Mouse (Mus musculus) stomach, embryonic 16.5 days (tissue): ENCODE measurements at regions not wholly inside any gene's neighbourhood (a gene's known extent, or its start where the extent isn't known, plus 50 kb on each side); places are given as distances from the start of the nearest gene placed in this dataset.

Experiments used
- ATAC-seq: fragments of 200-750 bp; cut with Nextera tagmentation; 2 replicates; pipeline ENCODE4 v1.8.0; 2017; ENCODE audit warnings: moderate number of reproducible peaks, moderate TSS enrichment; ENCODE audit not compliant: insufficient read depth, low FRiP score
- H3K27ac ChIP-seq: fragments of 300-500 bp; sonication (generic); 2 replicates; pipeline ENCODE4 v1.5.1; 2014; ENCODE audit warnings: low read length
- H3K27me3 ChIP-seq: fragments of 300-500 bp; sonication (generic); 2 replicates; pipeline ENCODE4 v1.6.1; 2014; ENCODE audit warnings: low read length, control low read depth, mixed read lengths; ENCODE audit not compliant: control insufficient read depth, insufficient read depth
- H3K36me3 ChIP-seq: fragments of 300-500 bp; sonication (generic); 2 replicates; pipeline ENCODE4 v1.6.1; 2014; ENCODE audit warnings: low read length; ENCODE audit not compliant: control insufficient read depth, insufficient read depth
- H3K4me1 ChIP-seq: fragments of 300-500 bp; sonication (generic); 2 replicates; pipeline ENCODE4 v1.6.1; 2014; ENCODE audit warnings: low read length, control low read depth, mixed read lengths; ENCODE audit not compliant: control insufficient read depth, insufficient read depth
- H3K4me2 ChIP-seq: fragments of 300-500 bp; sonication (generic); 2 replicates; pipeline ENCODE4 v1.6.1; 2014; ENCODE audit warnings: low read depth, low read length, mixed read lengths
- H3K4me3 ChIP-seq: fragments of 300-500 bp; sonication (generic); replicated peaks from 2 replicates; pipeline ENCODE4 v1.5.1; 2014; ENCODE audit warnings: mild to moderate bottlenecking, low read length
- H3K9ac ChIP-seq: fragments of 300-500 bp; sonication (generic); 2 replicates; pipeline ENCODE4 v1.6.1; 2014; ENCODE audit warnings: low read length
- H3K9me3 ChIP-seq: fragments of 300-500 bp; sonication (generic); replicated peaks from 2 replicates; pipeline ENCODE4 v1.6.1; 2016; ENCODE audit warnings: low read length, control low read depth; ENCODE audit not compliant: control insufficient read depth
- WGBS: fragments of 180-500 bp; shearing (Covaris S2); extraction: QIAGEN DNeasy Blood & Tissue Kit; methylation state at CpG from one replicate; pipeline ENCODE4 v1.1.7; 2014; 5-methylcytosine and 5-hydroxymethylcytosine counted together

DNA sequence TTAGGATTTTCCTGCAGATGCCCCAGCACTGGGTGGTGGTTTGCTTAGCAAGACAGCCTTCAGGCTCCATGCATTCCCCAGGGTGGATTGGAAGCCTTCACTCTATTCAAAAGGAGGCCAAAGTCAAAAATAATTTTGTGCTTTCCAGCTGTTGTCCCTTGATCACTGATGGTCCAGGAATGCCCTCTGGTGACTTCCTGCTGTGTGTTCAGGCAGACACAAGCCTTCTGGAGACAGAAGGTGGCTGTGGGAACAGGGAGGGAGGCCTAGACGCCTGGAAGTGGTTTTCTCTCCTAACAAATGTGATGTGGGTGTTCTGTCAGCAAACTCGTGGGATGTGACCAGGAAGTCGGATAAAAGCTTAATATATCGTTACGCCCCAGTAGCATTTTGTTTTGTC is 81.3 kb downstream of the Atp6ap1l start:
- Histone ChIP-seq H3K4me3 (no peak overlapping the region), H3K4me1 (no peaks in the 10 kb centered on the region), H3K4me2 (no peak overlapping the region), H3K36me3 (no peaks in the 10 kb centered on the region), H3K9ac (no peak overlapping the region), H3K9me3 (no peaks in the 10 kb centered on the region), H3K27ac (no peak overlapping the region), H3K27me3 (no peaks in the 10 kb centered on the region)
- 67% methylated on average over 5 of the region's 5 CpGs for WGBS
- no peak for ATAC-seq

DNA sequence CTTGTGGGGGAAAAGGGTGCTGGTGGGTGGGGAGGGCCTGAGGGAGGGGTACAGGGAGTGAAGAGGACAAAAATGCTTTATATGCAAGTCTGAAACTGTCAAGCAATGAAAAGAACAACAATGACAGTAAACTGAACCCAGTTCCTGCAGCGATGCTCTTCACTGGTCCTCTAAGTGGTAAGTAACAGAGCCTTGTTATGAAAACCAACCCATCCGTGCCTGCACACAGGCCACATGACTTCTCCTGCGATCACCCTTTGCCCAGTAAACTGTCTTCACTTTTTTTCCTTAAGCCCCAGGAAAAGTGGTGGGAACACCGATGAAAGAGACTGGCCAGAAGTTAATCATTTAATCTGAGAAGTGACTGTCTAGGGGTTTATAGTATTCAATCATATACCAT is 83.3 kb downstream of the Atp6ap1l start:
- Histone ChIP-seq H3K27me3 (no peaks in the 10 kb centered on the region), H3K36me3 (no peaks in the 10 kb centered on the region), H3K4me3 (no peak overlapping the region), H3K9ac (no peak overlapping the region), H3K4me1 (no peaks in the 10 kb centered on the region), H3K9me3 (no peaks in the 10 kb centered on the region), H3K27ac (no peak overlapping the region), H3K4me2 (no peak overlapping the region)
- WGBS: 72% methylated on average over 4 of the region's 4 CpGs
- no peak for ATAC-seq

DNA sequence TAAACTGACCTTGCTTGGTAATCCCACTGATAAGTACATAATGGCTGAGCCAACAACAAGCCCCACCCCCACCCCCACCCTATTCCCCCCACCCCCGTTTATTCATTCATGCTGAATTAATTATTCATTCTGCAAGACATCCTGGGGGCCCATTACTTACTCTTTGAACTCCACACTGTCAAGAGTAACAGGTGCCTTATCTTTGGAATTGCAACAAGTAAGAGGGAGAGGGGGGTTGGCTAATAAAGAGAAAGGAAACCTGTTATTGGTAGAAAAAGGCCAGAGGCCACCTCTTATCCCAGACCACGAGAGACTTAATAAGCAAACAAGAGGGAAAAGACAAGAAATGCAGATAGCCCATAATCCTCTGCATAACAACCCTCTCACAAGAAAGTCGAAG is 84.7 kb downstream of the Atp6ap1l start:
- ATAC-seq: no peak

DNA sequence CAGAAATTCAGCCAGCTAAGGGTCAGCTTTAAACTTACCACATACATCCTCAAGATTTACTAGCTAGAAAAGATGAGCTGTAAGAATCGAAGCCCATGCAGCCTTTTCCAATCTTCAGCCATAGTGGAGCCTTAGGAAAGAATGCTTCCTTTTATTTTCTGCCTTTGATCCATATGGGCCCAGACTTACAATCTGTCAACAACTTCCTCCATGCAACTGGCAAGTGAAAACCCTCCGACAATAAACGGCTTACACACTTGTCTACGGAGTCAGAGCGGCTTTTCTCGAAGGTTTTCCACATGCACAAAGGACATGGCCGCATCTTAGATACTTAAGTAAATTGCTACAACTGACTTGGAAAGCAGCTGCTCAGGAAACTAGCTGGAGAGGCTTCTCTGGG is 85.2 kb downstream of the Atp6ap1l start:
- no peak overlapping the region for H3K27ac ChIP-seq
- H3K36me3 ChIP-seq: no peaks in the 10 kb centered on the region
- no peaks in the 10 kb centered on the region for H3K4me1 ChIP-seq
- no peak overlapping the region for H3K4me2 ChIP-seq
- H3K9me3 ChIP-seq: no peaks in the 10 kb centered on the region
- WGBS: 52% methylated on average over 7 of the region's 7 CpGs
- no peak for ATAC-seq
- H3K4me3 ChIP-seq: no peak overlapping the region
- no peaks in the 10 kb centered on the region for H3K27me3 ChIP-seq
- no peak overlapping the region for H3K9ac ChIP-seq

More for the DNA sequence above, 84.7 kb downstream of the Atp6ap1l start:
- Histone ChIP-seq H3K4me1 (no peaks in the 10 kb centered on the region), H3K9ac (no peak overlapping the region), H3K27ac (no peak overlapping the region), H3K4me3 (no peak overlapping the region), H3K27me3 (no peaks in the 10 kb centered on the region), H3K36me3 (no peaks in the 10 kb centered on the region), H3K4me2 (no peak overlapping the region), H3K9me3 (no peaks in the 10 kb centered on the region)
- WGBS: 26% methylated on average over 3 of the region's 3 CpGs

- Histone ChIP-seq H3K4me1 (no peaks in the 10 kb centered on the region), H3K4me3 (no peak overlapping the region), H3K27me3 (no peaks in the 10 kb centered on the region), H3K27ac (no peak overlapping the region), H3K9ac (no peak overlapping the region), H3K36me3 (no peaks in the 10 kb centered on the region), H3K4me2 (no peak overlapping the region), H3K9me3 (no peaks in the 10 kb centered on the region)
- ATAC-seq: no peak
- WGBS: 66% methylated on average over 4 of the region's 4 CpGs
Measured at GRCm38 (mm10) chr13:90814174-90814865, 90.8 kb downstream of the Atp6ap1l start.

GRCm38 (mm10) chr13:90810011-90810410 is 95.1 kb downstream of the Atp6ap1l start:
- H3K9ac ChIP-seq: no peak overlapping the region
- 80% methylated on average over 6 of the region's 6 CpGs for whole genome bisulfite sequencing
- H3K9me3 ChIP-seq: no peaks in the 10 kb centered on the region
- no peak overlapping the region for H3K4me3 ChIP-seq
- ATAC-seq: no peak; the same call in 1 of the 2 replicates
- H3K4me1 ChIP-seq: no peaks in the 10 kb centered on the region
- no peak overlapping the region for H3K27ac ChIP-seq
- H3K36me3 ChIP-seq: no peaks in the 10 kb centered on the region
- H3K4me2 ChIP-seq: no peak overlapping the region
- H3K27me3 ChIP-seq: no peaks in the 10 kb centered on the region

- 12% methylated on average over 2 of the region's 2 CpGs for WGBS
- Histone ChIP-seq H3K27ac (no peak overlapping the region), H3K4me2 (no peak overlapping the region), H3K36me3 (no peaks in the 10 kb centered on the region), H3K9me3 (no peaks in the 10 kb centered on the region), H3K4me1 (peaks cover 8% of the 10 kb centered on the region; the same call in 1 of the 2 replicates), H3K4me3 (no peak overlapping the region), H3K27me3 (no peaks in the 10 kb centered on the region), H3K9ac (no peak overlapping the region)
- ATAC-seq: no peak
Measured at GRCm38 (mm10) chr13:90799641-90800040, 105.5 kb downstream of the Atp6ap1l start.

- no peak overlapping the region for H3K4me3 ChIP-seq
- H3K4me1 ChIP-seq: peaks cover 8% of the 10 kb centered on the region; the same call in 1 of the 2 replicates
- 11% methylated on average over 6 of the region's 6 CpGs for WGBS
- H3K9ac ChIP-seq: no peak overlapping the region
- no peaks in the 10 kb centered on the region for H3K36me3 ChIP-seq
- ATAC-seq: peak; percentile 78; the same call in 1 of the 2 replicates
- no peaks in the 10 kb centered on the region for H3K27me3 ChIP-seq
- H3K4me2 ChIP-seq: no peak overlapping the region
- no peaks in the 10 kb centered on the region for H3K9me3 ChIP-seq
- H3K27ac ChIP-seq: no peak overlapping the region
Measured at GRCm38 (mm10) chr13:90798791-90799542, 106.2 kb downstream of the Atp6ap1l start.

DNA sequence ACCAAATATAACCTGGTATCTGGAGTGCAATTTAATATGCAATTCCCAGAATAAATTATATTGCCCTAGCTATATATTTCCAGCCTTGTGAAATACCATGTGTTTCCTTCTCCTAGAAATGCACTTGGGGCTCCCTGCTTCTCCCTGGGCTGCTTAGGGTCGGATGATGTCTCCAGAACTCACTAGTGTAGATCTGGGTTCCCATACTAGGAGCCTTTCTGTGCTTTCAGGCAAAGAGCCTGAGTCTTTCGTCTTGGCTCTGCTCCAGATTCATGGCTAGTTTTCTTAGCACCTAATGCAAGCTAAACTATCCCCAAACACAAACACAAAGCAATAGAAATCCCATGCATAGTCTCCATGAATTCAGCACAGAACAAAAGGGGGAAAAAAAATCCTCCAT is 106.8 kb downstream of the Atp6ap1l start:
- H3K9ac ChIP-seq: no peak overlapping the region
- no peak overlapping the region for H3K27ac ChIP-seq
- no peak for ATAC-seq
- peaks cover 8% of the 10 kb centered on the region; the same call in 1 of the 2 replicates for H3K4me1 ChIP-seq
- no peak overlapping the region for H3K4me2 ChIP-seq
- 32% methylated on average over 2 of the region's 2 CpGs for WGBS
- no peak overlapping the region for H3K4me3 ChIP-seq
- H3K9me3 ChIP-seq: no peaks in the 10 kb centered on the region
- no peaks in the 10 kb centered on the region for H3K27me3 ChIP-seq
- no peaks in the 10 kb centered on the region for H3K36me3 ChIP-seq
